Mouse (Mus musculus): Measurements from ENCODE around the gene Psmc3ip.
A peak's percentile ranks its signal among the peaks of the same experiment; 100 is the strongest.
"Not testable (repeated sequence)": the region's sequence is repeated elsewhere in the genome, so short reads cannot be mapped to it uniquely, and the experiment has no call there.

Gene Psmc3ip

GRCm38 (mm10) chr11:101095314-101096024 is at the start of gene Psmc3ip:
Psmc3ip (minus strand) TSS chr11:101095436.
- no peak for DNase-seq (ENCODE audit: extremely low read depth, low read depth, low spot score)

DNA sequence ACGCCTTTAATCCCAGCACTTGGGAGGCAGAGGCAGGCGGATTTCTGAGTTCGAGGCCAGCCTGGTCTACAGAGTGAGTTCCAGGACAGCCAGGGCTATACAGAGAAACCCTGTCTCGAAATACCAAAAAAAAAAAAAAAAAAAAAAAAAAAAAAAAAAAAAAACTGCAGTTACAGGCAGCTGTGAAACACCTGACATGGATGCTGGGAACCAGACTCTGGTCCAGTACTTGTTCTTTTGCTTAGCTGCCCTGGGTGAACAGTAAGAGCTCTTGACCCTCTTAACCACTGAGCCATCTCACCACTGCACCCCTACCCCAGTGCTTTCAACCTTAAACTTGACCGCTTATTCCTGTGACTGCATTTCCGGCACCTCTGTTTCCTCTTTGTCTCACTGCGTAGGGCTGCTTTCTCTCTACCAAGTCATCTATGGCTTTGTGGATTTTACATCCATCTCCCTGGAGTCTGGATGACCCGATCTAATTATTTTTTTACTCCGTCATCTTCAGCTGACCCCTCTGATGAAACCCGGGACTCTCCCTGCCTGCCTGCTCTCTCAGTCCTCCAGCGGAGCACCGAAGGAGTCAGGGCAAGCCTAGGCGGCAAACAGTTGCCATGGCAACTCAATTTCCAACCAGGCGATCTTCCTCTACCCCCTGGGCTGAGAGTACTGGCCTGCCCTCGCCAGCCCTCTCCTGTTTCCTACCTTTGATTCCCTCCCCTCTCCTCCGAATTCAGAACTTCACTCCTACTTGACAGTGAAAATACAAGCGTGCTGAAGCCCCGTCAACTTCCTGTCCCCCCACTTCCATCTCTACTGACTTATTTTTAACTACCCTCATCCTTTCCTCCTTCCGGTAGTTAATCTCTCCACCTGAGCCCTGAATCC is 48.3 kb upstream of the Psmc3ip start:
- DNase-seq (ENCODE audit: extremely low read depth, low read depth, low spot score) = no peak

- no peak for DNase-seq (ENCODE audit: extremely low read depth, low read depth, low spot score)
Measured at GRCm38 (mm10) chr11:101142215-101142967, 47.2 kb upstream of the Psmc3ip start.

- DNase-seq (ENCODE audit: extremely low read depth, low read depth, low spot score) = no peak
Measured at GRCm38 (mm10) chr11:101141088-101141487, 45.9 kb upstream of the Psmc3ip start.

GRCm38 (mm10) chr11:101140164-101140819 is 45.1 kb upstream of the Psmc3ip start:
- DNase-seq (ENCODE audit: extremely low read depth, low read depth, low spot score) = no peak

- no peak for DNase-seq (ENCODE audit: extremely low read depth, low read depth, low spot score)
Measured at GRCm38 (mm10) chr11:101138536-101139181, 43.4 kb upstream of the Psmc3ip start.

DNA sequence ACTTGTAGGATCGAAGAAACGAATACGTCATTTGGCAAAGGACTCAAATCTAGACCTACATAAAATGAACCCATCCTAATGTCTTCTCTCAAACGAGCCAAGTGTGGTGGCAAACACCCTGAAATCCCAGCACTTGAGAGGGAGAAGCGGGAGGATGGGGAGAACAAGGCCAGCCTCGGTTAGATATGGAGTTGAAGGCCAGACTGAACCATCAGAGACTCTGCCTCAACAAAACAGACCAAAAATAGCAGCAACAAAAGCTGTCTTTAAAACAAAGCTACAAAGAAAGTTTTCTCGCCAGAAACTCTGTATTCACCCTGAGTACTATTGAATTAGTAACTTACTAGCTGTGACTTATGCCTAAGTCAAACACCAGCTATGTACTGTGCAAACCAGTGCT is 41.8 kb upstream of the Psmc3ip start:
- DNase-seq (ENCODE audit: extremely low read depth, low read depth, low spot score) = no peak

DNA sequence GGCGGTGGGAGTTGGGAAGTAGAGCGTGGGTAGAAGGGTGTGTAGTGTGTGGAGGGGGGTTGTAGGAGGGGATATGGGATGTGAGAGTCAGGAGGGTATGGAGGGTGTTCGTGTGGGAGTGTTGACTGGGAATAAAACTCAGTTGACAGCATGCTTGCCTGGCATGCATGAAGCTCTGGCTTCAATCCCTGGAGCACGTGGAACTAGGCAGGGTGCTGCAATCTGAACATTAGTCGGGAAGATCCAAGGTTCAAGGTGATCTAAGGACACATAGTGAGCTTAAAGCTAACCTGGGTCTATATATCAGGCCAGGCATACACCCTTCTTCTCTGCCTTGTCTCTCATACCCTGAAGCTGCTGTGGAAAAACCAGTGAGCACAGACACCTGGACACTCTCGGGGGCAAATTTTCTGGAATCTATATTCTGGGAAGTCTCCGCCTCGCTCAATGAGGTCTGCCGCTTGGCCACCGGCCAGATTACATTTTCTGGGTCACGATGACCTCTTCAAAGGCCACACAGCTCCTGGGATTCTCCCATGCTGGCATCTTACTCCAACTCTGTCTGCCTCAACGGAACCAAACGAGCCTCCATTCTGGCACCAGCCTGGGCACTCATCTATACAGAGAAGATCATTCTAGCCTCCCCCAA is 39.1 kb upstream of the Psmc3ip start:
- DNase-seq (ENCODE audit: extremely low read depth, low read depth, low spot score) = no peak

- no peak for DNase-seq (ENCODE audit: extremely low read depth, low read depth, low spot score)
Measured at GRCm38 (mm10) chr11:101133037-101133436, 37.8 kb upstream of the Psmc3ip start.

DNA sequence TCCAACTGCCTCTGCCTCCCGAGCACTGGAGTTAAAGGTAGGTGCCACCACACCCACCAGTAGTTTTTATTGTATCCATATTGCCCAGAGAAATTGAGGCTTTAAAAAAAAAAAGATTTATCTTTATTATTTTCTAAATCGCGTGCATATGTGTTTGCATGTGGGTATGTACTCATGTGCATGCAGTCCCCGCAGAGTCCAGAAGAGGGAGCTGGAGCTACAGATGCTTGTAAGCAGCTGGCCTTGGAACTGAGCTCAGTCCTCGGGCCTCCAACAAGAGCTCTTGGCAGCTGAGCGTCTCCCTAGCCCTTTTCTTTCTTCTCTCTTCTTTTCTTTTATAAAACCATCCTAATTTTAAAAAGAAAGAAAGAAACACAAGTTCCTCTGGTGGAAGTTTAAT is 36.5 kb upstream of the Psmc3ip start:
- no peak for DNase-seq (ENCODE audit: extremely low read depth, low read depth, low spot score)

DNA sequence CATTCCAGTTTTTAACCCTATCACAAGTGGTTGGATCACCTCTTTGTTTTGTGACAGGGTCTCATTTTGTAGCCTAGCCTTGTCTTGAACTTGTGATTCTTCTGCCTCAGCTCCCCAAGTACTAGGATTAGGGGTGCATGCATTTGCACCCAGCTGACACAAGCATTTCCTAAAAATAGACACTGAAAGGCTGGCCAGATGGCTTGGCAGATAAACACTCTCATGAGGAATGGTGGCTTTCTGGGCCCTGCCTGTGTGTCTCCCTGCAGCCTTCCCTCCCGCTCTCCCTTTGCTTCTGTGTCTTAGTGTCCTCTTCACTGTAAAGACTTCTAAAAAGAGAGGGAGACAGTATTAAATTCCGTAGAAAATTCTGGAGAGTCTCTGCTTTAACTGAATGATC is 36.0 kb upstream of the Psmc3ip start:
- DNase-seq (ENCODE audit: extremely low read depth, low read depth, low spot score) = no peak

GRCm38 (mm10) chr11:101130056-101130756 is 35.0 kb upstream of the Psmc3ip start:
- no peak for DNase-seq (ENCODE audit: extremely low read depth, low read depth, low spot score)

DNA sequence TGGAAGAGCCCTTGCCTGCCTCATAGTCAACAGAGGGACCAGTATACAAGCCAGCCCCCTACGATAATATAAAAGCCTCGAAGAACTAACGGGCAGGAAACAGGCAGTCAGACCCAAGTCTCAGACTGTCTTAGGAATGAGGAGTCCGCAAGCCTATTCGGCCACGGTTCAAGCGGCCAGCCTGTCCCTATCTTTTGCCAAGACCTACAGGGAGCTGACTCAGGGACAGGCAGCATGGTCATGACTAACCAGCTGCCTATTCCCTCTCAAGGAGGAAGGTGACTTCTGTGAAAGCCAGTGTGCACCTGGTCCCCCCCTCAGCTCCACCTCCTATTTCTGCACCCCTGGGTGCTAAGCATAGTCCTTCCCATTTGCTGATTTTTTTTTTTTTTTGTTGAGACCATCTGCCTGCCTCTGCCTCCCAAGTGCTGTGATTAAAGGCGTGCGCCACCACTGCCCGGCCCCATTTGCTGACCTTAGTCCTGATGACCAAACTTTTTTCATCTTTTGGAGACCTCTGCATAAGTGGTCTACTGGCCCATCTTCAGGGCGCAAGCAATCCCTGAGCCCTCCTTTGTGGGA is 33.9 kb upstream of the Psmc3ip start:
- DNase-seq (ENCODE audit: extremely low read depth, low read depth, low spot score) = no peak

DNA sequence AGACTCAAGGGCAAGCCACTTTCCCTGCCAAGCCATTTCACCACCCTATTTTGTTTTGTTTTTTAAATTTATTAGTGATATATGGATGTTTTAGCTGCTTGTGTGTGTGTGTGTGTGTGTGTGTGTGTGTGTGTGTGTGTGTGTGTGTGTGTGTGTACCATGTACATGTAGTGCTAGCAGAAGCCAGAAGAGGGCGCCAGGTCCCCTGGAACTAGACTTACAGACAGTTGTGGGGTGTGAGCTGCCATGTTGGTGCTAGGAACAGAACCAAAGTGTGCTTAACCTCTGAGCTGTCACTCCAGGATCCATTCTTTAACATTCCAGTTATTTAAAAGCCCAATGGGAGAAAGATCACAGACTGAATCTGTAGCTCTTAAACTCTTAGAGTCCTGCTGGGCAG is 31.8 kb upstream of the Psmc3ip start:
- DNase-seq (ENCODE audit: extremely low read depth, low read depth, low spot score) = no peak

DNA sequence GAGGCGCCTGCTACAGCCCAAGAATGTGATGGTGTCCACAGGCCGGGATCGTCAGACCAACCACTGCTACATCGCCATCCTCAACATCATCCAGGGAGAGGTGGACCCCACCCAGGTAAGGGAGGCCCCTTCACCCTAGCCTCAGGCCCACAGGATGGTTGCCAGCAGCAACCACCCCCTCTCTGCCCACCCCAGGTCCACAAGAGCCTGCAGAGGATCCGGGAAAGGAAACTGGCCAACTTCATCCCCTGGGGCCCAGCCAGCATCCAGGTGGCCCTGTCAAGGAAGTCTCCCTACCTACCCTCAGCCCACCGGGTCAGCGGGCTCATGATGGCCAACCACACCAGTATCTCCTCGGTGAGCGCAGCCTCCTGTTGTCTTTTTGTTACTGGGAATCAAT is 29.8 kb upstream of the Psmc3ip start:
- not testable (repeated sequence) for DNase-seq (ENCODE audit: extremely low read depth, low read depth, low spot score)

GRCm38 (mm10) chr11:101124494-101124893 is 29.3 kb upstream of the Psmc3ip start:
- DNase-seq (ENCODE audit: extremely low read depth, low read depth, low spot score) = not testable (repeated sequence)

DNA sequence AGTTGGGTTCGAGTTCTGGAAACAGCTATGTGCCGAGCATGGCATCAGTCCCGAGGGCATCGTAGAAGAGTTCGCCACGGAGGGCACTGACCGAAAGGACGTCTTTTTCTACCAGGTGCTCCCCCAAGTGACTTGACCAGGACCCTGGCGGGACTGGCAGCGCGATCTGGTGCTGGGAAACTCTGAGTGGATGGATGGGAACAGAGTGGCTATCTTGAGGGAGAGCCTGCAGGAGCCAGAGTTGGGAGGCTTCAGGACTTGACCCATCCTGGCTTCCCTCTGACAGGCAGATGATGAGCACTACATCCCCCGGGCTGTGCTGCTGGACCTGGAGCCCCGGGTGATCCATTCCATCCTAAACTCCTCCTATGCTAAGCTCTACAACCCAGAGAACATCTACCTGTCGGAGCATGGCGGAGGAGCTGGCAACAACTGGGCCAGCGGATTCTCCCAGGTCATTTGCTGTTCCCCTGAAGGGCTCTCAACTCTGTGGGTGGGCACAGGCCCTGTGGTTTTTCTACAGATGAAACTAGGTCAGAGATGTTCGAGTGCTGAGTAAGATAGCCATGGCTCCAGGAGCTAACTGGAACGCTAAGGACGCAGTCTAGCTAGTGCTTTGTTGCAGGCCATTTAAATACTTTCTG is 25.4 kb upstream of the Psmc3ip start:
- no peak for DNase-seq (ENCODE audit: extremely low read depth, low read depth, low spot score)

- peak; percentile 83 for DNase-seq (ENCODE audit: extremely low read depth, low read depth, low spot score)
Measured at GRCm38 (mm10) chr11:101119761-101120544, 24.7 kb upstream of the Psmc3ip start, which contains the start of the genes Retreg3 and Tubg1. Retreg3 (minus strand) TSS chr11:101119893. Tubg1 (plus strand) TSS chr11:101119938.
